Mouse (Mus musculus): ENCODE results near the gene Lrrc74a. TPM values are rescaled to one million over a fixed set of nuclear protein-coding genes. Genes with fewer than 3 reads are reported as not detected.

The Lrrc74a gene
- polyA plus RNA-seq, 1 experiment from 2014 or later = not detected

DNA sequence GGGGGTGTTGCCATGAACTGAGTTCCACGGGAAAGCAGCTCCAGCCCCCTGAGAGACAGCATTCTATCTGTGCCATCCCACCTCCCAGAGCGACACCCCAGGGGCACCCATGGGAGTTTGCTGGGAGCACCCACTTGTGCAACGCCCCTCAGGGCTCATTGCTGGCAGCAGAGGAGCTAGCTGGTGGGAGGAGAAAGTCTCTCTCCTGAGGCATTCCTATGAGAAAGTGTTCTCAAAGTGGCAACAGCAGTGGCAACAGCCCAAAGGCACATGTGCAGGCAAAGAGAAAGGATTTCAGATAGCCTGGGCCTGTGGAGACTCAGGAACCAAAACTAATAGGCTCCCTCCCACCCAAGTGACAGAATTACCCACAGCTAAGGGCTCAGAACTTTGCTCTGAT is 78.6 kb downstream of the Lrrc74a start:
- no peak overlapping the region for H3K4me3 ChIP-seq (ENCODE audit: inconsistent target)
- 100% methylated on average over 3 of the region's 3 CpGs for WGBS (ENCODE audit: missing documents)
- no peaks in the 10 kb centered on the region for H3K79me2 ChIP-seq (ENCODE audit: inconsistent target)
- no peaks in the 10 kb centered on the region for H3K36me3 ChIP-seq (ENCODE audit: inconsistent target)
- H3K27ac ChIP-seq = no peak overlapping the region

Other genes with a start within 250 kb of the Lrrc74a start
- 0.13 to 0.30 TPM in 2 of 3 replicates, not detected in the other for gene Vash1, start 55.7 kb upstream of the Lrrc74a start, polyA plus RNA-seq (2018)
- gene Angel1, start 7.9 kb upstream of the Lrrc74a start, polyA plus RNA-seq (2018) = 1.6 to 3.8 TPM (median 2.3 TPM) in 3 replicates
- 9.1 to 32.1 TPM (median 10.4 TPM) in 3 replicates for gene Irf2bpl, start 150.4 kb downstream of the Lrrc74a start, polyA plus RNA-seq (2018)
- 42.6 to 89.8 TPM (median 86.9 TPM) in 3 replicates for gene Cipc, start 212.7 kb downstream of the Lrrc74a start, polyA plus RNA-seq (2018)